Mouse (Mus musculus) heart, embryonic 10.5 days (tissue): ENCODE results near the gene Fbxo22. TPM values are rescaled to one million over a fixed set of nuclear protein-coding genes. Genes with fewer than 3 reads are reported as not detected.
"Not testable (repeated sequence)": the region's sequence is repeated elsewhere in the genome, so short reads cannot be mapped to it uniquely, and the experiment has no call there.

ENCODE experiments used
- DNase-seq: peaks from one replicate; pipeline ENCODE4 v3.0.0-alpha.2; 2017; ENCODE audit warnings: low spot score
- H3K27ac ChIP-seq: fragments of 300-500 bp; sonication (generic); 2 replicates; pipeline ENCODE4 v1.5.1; 2016; ENCODE audit warnings: mild to moderate bottlenecking
- H3K27me3 ChIP-seq: fragments of 300-500 bp; sonication (generic); 2 replicates; pipeline ENCODE4 v1.6.1; 2016; ENCODE audit warnings: mild to moderate bottlenecking; ENCODE audit not compliant: poor library complexity, insufficient read depth, severe bottlenecking
- H3K36me3 ChIP-seq: fragments of 300-500 bp; sonication (generic); 2 replicates; pipeline ENCODE4 v1.6.1; 2016; ENCODE audit warnings: mild to moderate bottlenecking, moderate library complexity
- H3K4me1 ChIP-seq: fragments of 300-500 bp; sonication (generic); 2 replicates; pipeline ENCODE4 v1.6.1; 2016; ENCODE audit warnings: mild to moderate bottlenecking
- H3K4me3 ChIP-seq: fragments of 300-500 bp; sonication (generic); 2 replicates; pipeline ENCODE4 v1.5.1; 2016; ENCODE audit warnings: mild to moderate bottlenecking, moderate library complexity
- H3K9me3 ChIP-seq: fragments of 300-500 bp; sonication (generic); 2 replicates; pipeline ENCODE4 v1.6.1; 2016; ENCODE audit warnings: mild to moderate bottlenecking, moderate library complexity
- WGBS: fragments of 180-500 bp; shearing (Covaris S2); methylation state at CpG from one replicate; pipeline ENCODE4 v1.1.7; 2016; 5-methylcytosine and 5-hydroxymethylcytosine counted together
- polyA plus RNA-seq: library from polyadenylated mRNA; unstranded; fragments of >200 nt; fragmentation: Nextera tagmentation; extraction: Ambion mirVana; gene quantifications from 2 replicates; pipeline ENCODE4 v1.2.1, GENCODE M21; 2016

Fbxo22 gene
- polyA plus RNA-seq, 1 experiment from 2014 or later: 69.3 TPM

DNA sequence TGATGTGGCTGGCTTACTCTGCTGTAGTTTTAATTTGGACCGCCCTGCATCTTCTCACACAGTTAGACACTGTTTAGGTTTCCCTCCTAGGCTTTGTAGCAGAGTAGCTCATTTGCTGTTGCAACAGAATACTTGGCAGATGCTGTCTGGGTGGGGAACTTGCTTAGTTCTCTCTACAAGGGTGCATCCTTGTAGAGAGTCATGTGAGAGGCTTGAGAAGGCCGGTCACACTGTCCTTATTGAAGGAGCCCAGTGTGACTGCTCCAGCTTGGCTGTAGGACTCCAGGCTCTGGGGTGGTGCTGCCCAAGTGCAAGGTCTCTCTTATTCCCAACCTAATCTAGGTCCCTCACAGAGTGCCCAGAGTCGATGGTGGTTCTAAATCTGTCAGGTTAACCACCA is 8.7 kb downstream of the Fbxo22 start:
- H3K36me3 ChIP-seq: peaks cover 90% of the 10 kb centered on the region

DNA sequence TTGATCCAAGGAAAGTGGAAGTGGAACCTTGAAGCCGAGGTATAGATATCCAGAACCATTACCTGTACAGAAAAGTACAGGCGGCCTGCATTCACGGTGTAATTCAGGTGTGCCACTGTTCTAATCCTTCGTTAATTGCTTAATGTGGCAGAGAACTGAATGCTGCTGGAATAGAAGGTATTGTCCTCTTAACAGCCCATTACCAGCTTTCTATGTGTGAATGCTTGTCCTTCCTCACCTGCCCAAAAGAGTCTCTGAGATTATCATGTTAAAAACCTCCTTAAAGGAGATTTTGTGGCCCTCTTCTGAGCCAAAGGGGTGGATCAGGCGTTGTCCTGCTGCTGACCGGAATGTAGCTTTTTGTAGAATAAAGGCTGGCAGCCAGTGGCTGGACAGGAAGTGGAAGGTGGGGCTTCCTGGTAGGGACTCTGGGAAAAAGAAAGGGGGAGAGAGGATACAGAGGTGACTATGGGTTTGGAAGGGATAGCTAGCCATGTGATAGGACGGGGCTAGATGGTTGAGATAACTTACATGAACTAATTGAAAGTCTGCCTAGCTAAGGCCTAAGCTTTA is 16.5 kb downstream of the Fbxo22 start:
- WGBS: 84% methylated on average over 7 of the region's 7 CpGs
- H3K36me3 ChIP-seq: peaks cover 56% of the 10 kb centered on the region

More for the DNA sequence above, 8.7 kb downstream of the Fbxo22 start:
- Histone ChIP-seq H3K27ac (no peak overlapping the region), H3K9me3 (no peaks in the 10 kb centered on the region), H3K4me1 (peaks cover 3% of the 10 kb centered on the region; the same call in 1 of the 2 replicates), H3K4me3 (no peak overlapping the region), H3K27me3 (no peaks in the 10 kb centered on the region)
- WGBS: 90% methylated on average over 3 of the region's 3 CpGs
- no peak for DNase-seq

DNA sequence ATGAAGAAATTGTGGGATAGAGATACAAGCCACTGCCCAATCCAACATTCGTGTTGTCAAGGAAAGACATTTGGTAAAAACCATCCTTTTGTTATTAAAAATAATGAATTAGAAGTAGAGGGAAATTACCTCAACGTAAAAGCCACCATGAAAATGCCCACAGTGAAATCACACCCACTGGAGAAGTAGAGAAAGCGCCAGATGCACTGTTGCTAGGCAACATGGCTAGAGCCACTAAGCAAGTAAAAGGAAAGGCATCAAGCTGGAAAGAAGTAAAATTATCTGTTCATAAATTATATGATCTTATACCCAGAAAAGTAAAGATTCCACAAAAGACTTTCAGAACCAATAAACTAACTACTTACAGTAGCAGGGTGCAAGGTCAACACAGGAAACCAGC is 17.5 kb downstream of the Fbxo22 start:
- no peaks in the 10 kb centered on the region for H3K27me3 ChIP-seq
- H3K27ac ChIP-seq: no peak overlapping the region
- no peak for DNase-seq
- H3K9me3 ChIP-seq: no peaks in the 10 kb centered on the region
- no peaks in the 10 kb centered on the region for H3K4me1 ChIP-seq
- H3K4me3 ChIP-seq: no peak overlapping the region
- WGBS: 91% methylated on average over 3 of the region's 3 CpGs
- peaks cover 46% of the 10 kb centered on the region for H3K36me3 ChIP-seq

More for the DNA sequence above, 16.5 kb downstream of the Fbxo22 start:
- Histone ChIP-seq H3K27ac (no peak overlapping the region), H3K4me3 (no peak overlapping the region), H3K4me1 (no peaks in the 10 kb centered on the region), H3K27me3 (no peaks in the 10 kb centered on the region), H3K9me3 (no peaks in the 10 kb centered on the region)
- DNase-seq: no peak

DNA sequence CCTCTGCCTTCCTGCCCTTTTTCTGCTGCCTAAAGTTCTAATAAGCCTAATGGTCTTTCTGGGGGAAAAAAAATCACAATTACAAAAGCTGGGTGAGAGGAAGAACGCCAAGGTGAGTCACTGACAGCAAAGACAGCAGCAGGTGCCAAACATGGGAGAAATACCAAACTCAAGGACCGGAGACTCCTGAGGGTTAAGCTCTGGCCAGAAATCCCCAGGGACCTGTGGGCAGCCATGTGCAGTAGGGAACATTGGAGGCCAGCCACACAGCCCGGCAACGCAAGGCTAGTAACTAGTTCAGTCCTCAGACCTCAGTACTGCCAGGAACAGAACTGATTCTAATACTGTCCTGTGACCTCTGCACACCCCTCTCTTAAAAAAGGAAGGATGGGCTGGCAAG is 19.4 kb downstream of the Fbxo22 start:
- no peak for DNase-seq
- H3K4me3 ChIP-seq: no peak overlapping the region
- H3K36me3 ChIP-seq: peaks cover 27% of the 10 kb centered on the region
- no peaks in the 10 kb centered on the region for H3K4me1 ChIP-seq
- H3K27ac ChIP-seq: no peak overlapping the region
- no peaks in the 10 kb centered on the region for H3K9me3 ChIP-seq
- no peaks in the 10 kb centered on the region for H3K27me3 ChIP-seq
- WGBS: 83% methylated on average over 4 of the region's 4 CpGs

DNA sequence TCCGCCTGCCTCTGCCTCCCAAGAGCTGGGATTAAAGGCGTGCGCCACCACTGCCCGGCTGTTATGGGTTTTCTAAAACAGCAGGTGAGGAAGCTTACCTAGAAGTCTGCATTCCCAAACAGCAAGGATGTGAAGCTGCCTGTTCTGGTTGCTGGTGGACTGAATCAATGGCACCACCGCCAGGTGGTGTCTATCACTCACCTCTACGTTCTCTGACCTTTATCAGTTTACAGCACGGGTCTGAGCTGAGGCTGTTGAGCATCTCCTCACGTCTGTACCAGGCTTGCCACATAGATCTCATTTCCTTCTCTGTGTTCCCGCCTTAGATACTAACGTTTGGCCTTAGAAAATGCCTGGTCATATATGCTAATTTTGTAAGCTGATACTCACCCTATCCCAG is 20.3 kb downstream of the Fbxo22 start:
- Histone ChIP-seq H3K4me1 (no peaks in the 10 kb centered on the region), H3K36me3 (peaks cover 18% of the 10 kb centered on the region), H3K27ac (no peak overlapping the region), H3K27me3 (no peaks in the 10 kb centered on the region), H3K9me3 (no peaks in the 10 kb centered on the region), H3K4me3 (no peak overlapping the region)
- 59% methylated on average over 10 of the region's 10 CpGs for WGBS
- no peak for DNase-seq

DNA sequence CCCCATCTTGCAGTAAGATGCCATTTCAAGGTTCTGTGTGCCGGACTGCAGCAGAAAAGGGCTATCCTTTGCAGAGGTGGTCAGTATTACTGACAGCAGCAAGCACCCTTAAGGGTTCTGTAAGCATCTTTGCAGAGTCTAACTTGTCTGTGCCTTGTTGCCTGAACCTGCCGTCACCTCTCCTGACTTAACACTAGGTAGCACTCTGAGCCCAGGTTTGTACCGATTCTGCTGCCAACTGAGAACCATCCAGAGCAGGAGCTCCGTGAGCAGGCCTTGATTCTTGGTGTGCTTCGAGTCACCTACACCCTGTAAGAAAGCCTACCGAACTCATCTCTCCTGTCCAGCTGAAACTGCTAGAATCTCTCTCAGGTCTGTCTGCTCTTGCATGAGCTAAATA is 22.8 kb downstream of the Fbxo22 start:
- Histone ChIP-seq H3K9me3 (no peaks in the 10 kb centered on the region), H3K36me3 (no peaks in the 10 kb centered on the region), H3K4me1 (no peaks in the 10 kb centered on the region), H3K4me3 (no peak overlapping the region), H3K27me3 (no peaks in the 10 kb centered on the region), H3K27ac (no peak overlapping the region)
- no peak for DNase-seq
- WGBS: 56% methylated on average over 6 of the region's 6 CpGs

DNA sequence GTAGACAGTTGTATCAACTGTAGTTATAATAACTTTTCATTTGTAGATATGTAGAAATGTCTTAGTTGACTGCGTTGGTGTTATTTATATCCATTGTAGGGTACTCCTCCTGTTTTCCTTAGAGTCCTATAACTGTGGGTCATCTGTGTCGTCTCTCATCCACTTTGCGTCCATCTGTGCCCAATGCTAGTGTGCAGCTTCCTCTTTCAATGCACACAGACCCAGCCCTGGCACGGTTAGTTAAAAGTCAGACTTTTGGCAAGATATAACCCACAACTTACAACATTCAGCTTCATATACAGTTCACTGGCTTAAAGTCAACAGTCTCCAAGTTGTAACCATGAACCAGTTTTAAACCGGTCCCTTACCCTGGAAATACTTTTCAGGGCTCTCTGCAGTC is 23.4 kb downstream of the Fbxo22 start:
- H3K4me1 ChIP-seq: no peaks in the 10 kb centered on the region
- H3K9me3 ChIP-seq: no peaks in the 10 kb centered on the region
- H3K4me3 ChIP-seq: no peak overlapping the region
- no peaks in the 10 kb centered on the region for H3K27me3 ChIP-seq
- H3K36me3 ChIP-seq: no peaks in the 10 kb centered on the region
- no peak overlapping the region for H3K27ac ChIP-seq
- 87% methylated on average over 5 of the region's 5 CpGs for WGBS
- no peak for DNase-seq

DNA sequence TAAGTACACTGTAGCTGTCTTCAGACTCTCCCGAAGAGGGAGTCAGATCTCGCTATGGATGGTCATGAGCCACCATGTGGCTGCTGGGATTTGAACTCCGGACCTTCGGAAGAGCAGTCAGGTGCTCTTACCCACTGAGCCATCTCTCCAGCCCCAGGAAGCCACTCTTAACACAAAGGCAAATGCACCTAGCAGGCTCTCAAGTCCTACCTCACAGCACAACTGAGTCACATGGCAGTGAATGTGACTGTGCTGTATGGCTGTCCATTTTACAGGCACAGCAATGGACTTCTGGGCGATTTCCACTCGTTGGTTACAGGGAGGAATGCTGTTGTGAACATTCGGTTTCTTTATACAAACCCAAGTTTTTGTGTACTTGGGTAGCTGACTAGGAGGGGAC is 23.9 kb downstream of the Fbxo22 start:
- DNase-seq: no peak
- Histone ChIP-seq H3K27ac (no peak overlapping the region), H3K4me1 (no peaks in the 10 kb centered on the region), H3K36me3 (no peaks in the 10 kb centered on the region), H3K4me3 (no peak overlapping the region), H3K27me3 (no peaks in the 10 kb centered on the region), H3K9me3 (no peaks in the 10 kb centered on the region)
- 84% methylated on average over 7 of the region's 7 CpGs for WGBS

DNA sequence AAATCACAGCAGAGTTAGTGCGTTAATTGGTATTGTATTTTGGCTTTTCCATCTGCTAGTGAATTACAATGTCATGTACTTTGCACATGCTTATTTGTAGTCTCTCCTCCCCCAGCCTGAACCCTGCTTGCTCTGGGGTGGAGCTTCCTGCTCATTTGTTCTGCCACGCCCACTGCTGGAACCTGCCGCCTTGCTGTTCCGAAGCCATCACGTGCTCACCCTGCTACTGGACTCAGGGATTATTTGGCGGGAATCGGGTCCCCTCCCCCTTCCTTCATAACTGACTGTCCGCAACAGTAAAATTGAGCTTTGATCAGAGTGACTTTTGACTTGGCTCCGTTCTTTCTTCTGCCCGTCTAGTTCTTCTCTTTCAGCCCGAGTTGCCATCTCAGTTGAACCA is 24.4 kb downstream of the Fbxo22 start:
- H3K4me3 ChIP-seq, H3K27ac ChIP-seq, DNase-seq, H3K27me3 ChIP-seq, H3K9me3 ChIP-seq, H3K36me3 ChIP-seq, H3K4me1 ChIP-seq: not testable (repeated sequence)
- WGBS: 62% methylated on average over 11 of the region's 11 CpGs

DNA sequence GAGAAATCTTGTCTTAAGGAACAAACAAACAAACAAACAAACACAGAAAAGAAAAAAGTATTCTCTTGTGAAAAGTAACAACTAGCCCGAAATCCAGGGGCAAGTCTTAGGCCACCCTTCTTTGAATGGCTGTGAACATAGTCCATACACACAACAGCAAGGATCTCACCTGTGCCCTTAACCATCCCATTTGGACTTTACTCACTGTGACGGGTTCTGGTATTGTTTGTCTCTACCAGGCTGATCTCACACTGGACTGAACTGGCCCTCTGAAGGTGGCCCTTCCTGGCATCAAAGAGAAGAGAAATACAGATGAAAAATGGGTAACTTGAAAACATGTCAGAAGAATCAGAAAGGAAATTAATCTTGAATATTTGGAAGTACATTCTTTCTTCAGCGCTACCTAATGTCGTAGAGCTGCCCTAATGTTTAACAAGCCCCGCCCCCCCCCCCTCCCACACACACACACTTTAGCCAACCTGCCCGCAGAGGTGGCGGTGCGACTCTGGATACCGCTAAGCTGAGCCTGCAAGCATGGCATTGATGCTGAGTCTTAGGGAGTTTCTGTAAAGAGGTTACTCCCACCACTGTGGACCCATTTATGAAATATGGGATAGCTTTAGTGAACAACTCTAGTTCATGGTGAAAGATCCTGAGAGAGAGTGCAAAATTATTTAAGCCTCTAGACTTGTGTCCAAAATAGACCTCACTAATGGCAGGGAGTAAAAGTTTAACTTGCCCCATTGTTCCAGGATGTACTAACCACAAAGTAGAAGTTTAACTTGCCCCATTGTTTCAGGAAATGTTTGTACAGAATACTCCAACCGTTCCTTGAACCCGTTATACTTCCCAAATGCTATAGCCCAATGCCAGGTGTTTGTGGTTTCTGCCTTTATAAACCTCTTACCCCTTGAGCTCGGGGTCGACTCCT is 27.8 kb downstream of the Fbxo22 start:
- 66% methylated on average over 13 of the region's 13 CpGs for WGBS
- Histone ChIP-seq H3K4me1 (no peaks in the 10 kb centered on the region), H3K27ac (no peak overlapping the region), H3K36me3 (no peaks in the 10 kb centered on the region), H3K4me3 (no peak overlapping the region), H3K27me3 (no peaks in the 10 kb centered on the region), H3K9me3 (no peaks in the 10 kb centered on the region)
- no peak for DNase-seq

DNA sequence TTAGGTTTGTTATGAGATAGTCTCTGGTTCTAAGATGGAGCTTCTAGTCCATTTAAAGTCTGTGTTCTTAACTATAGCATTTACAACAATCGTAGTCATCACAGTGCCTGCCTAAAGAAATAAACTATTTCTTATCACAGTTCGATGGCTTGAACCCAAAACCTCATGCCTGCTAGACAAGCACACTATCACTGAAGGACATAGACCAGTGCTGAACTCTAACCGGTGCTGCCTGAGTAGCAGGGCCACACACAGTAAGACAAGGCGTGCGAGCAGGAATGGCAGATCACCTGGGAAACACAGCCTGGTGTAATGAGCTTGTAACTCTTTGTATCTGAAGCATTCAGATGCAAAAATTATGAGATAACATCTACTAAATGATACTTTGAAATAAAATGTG is 32.1 kb downstream of the Fbxo22 start:
- no peak for DNase-seq
- 70% methylated on average over 5 of the region's 5 CpGs for WGBS

DNA sequence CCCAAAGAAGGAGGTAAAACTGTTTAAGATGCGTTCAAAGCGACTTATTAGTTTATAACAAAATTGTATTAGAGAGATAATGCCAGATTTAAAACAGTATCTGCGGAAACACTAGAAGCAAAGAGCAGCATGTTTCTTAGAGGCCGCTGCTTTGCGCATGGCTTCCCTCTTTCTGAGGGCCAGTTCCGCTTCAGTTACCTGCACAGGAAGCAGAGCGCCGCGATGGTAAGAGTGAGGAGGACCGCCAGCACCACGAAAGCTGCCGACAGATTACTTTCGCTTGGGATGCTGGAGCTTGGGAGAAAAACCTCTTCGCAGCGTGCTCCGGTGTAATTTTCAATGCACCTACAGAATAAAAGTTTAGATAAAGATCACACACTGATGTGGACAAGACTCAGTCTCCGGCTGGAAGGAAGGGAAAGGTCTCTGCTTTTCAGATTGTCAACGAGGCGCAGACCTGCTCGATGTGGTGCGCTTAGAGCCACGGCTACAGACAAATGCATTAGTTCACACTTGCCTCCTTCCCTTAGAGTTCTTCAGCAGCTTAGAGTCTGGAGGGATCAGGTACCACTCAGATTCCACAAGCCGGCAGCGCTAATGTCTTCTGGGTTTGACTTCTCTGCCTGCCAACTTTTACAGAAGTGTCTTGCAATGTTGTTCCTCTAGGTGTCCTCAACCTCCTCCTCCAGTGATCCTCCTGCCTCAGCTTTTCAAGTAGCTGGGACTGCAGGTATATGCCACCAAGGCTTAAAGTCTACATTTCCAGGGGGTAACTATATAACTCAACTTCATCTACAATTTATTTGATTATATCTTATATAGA is 33.3 kb downstream of the Fbxo22 start:
- Histone ChIP-seq H3K27ac (no peak overlapping the region), H3K27me3 (no peaks in the 10 kb centered on the region), H3K4me1 (no peaks in the 10 kb centered on the region), H3K36me3 (no peaks in the 10 kb centered on the region), H3K9me3 (no peaks in the 10 kb centered on the region), H3K4me3 (peak overlapping the region; percentile 50)
- WGBS: 29% methylated on average over 24 of the region's 24 CpGs
- DNase-seq: no peak

More for the DNA sequence above, 32.1 kb downstream of the Fbxo22 start:
- Histone ChIP-seq H3K4me3 (no peak overlapping the region), H3K27ac (no peak overlapping the region), H3K27me3 (no peaks in the 10 kb centered on the region), H3K4me1 (no peaks in the 10 kb centered on the region), H3K9me3 (no peaks in the 10 kb centered on the region), H3K36me3 (no peaks in the 10 kb centered on the region)

DNA sequence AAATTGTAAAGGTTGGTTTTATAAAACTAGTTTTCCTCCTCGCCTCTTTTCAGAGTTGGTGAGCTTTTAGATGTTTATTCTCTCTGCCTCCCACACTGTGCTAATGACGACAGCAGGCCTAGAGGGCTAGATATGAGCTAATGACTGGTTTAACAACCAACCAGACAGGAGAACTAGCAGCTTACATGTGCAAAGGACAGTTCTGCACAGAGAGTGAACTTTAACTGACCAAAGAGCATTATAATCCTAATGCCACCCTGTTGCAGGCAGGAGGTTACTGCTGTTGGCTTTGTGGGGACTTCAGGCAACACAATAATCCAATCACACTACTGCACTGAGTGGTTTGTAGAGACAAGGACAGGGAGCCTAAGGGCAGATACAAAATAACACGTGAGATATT is 34.6 kb downstream of the Fbxo22 start:
- no peaks in the 10 kb centered on the region for H3K4me1 ChIP-seq
- WGBS: 72% methylated on average over 3 of the region's 3 CpGs
- no peak for DNase-seq

More for the DNA sequence above, 34.6 kb downstream of the Fbxo22 start:
- H3K4me3 ChIP-seq: no peak overlapping the region
- no peak overlapping the region for H3K27ac ChIP-seq
- H3K9me3 ChIP-seq: no peaks in the 10 kb centered on the region
- no peaks in the 10 kb centered on the region for H3K27me3 ChIP-seq
- no peaks in the 10 kb centered on the region for H3K36me3 ChIP-seq
